Mouse (Mus musculus) T-helper 17 cell (primary cell): ENCODE measurements around the gene Washc3.

Source experiments
- in situ Hi-C, 2 experiments: fragments of 300-600 bp; cut with MboI, MseI; formaldehyde crosslinking; loops; 1 replicate in 1 of 2; 2 replicates in 1 of 2; pipeline ENCODE4 v1.15.1; 2025; ENCODE audit warnings: high pct_unique_total_duplicates in 2 of 2

The Washc3 gene

DNA sequence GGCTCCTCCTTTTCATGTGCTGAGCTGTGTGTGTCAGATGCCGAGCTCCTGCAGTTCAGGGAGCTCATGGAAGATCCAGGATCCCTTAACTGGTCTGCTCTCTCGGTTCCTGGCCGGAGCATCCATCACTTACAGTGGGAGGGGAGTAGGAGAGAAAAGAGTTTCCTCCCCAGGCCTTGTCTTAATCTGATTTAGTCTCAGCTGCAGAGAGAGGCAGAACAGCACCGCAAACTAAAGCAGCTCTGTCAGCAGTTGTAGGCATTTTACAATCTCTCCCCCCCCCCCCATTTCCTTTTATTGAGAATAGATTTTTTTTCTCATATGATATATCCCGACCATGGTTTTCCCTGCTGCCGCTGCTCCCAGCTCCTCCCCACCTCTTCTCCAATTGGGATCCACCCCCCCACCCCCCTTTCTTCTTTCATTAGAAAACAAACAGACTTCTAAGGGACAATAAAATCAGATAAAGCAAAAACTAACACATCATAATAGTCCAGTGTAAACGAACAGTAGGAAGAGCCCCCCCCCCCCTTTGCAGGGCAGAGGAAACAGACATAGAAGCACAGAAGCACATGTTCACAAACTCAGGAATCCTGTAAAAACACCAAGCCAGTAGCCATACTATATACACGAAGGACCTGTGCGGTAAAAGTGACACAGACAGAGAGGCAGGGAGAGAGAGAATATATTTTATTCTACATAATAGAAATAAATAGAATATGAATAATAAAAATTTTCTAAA is 51.4 kb downstream of the Washc3 start:
- in situ Hi-C loops = no loop called here

DNA sequence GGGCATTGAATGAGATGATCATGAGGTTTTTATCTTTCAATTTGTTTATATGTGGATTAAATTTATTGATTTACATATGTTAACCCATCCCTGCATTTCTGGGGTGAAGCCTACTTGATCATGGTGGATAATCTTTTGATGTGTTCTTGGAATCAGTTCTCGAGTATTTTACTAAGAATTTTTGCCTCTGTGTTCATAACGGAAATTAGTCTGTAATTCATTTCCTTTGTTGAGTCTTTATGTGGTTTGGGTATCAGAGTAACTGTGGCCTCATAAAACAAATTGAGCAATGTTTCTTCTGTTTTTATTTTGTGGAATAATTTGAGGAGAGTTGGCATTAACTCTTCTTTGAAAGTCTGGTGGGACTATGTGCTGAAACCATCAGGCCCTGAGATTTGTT is 54.7 kb downstream of the Washc3 start:
- in situ Hi-C loops = no loop called here

DNA sequence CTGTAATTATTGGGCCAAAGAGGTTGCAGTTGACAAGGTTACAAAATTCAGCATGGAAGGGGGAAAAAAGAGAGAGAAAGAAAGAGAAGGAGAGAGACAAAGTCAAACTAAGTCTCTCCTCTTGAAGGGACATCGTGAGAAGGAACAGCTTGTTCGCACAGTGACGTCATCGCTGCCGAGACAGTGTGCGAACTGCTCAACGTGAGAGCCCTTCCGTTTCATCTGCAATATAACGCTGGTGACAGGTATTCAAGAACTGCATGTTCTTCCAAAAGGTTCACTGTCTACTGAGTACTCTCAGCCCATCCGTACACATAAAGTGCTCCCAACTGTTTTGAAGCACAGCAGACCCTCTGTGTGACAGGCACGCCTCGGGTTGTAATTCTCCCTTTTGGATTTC is 59.4 kb downstream of the Washc3 start:
- in situ Hi-C loops = no loop called here

DNA sequence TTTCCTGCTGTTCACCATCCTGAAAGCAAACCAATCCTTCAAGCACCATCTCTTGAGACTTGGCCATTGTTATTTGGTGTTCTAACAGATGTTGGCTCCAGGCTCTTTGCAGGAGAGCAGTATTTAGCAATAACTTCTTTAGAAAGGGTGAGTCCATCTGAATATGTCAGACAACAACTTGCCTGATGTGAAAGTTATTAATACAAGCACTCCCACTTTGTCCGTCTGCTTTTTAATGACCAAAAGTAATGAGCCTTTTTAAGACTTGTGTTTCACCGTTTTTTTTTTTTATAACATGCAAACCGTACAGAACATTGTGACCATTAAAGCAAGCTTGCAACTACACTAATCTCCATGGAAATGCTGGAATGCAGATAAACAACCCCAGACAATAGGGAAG is 60.3 kb downstream of the Washc3 start:
- in situ Hi-C loops = no loop called here

DNA sequence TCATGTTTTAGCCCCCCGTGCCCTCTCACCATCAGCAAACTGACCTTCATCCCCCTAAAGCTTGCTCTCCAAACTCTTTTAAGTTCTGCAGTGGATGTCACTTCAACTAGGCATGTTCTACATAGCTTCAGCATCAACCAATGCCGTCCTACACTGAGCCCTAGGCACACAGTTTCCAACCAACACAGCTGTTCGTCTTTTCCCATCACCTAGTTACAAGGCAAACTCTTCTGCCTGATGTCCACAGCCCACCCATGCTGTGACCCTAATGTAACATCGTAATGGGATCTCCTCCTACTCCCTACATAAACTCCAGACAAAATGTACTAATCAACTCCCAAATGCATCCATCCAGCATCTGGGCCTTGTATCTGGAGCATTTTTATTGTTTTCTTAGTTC is 62.5 kb downstream of the Washc3 start:
- in situ Hi-C loops = no loop called here

DNA sequence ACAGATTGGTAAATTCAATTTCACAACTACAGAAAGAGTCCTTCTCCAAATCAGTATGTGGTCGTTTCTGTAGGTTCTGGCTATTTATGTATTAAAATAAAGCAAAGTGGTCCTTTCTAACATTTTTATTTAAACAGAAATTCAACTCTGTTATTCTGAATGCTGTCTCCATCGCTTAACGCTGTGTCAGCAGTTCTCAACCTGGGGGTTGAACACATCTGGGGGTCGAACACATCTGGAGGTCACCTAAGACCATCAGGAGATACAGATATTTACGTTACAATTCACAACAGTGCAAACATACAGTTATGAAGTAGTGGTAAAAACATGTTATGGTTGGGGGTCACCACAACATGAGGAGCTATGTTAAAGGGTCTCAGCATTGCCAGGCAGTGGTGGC is 73.2 kb downstream of the Washc3 start:
- in situ Hi-C loops = no loop called here

DNA sequence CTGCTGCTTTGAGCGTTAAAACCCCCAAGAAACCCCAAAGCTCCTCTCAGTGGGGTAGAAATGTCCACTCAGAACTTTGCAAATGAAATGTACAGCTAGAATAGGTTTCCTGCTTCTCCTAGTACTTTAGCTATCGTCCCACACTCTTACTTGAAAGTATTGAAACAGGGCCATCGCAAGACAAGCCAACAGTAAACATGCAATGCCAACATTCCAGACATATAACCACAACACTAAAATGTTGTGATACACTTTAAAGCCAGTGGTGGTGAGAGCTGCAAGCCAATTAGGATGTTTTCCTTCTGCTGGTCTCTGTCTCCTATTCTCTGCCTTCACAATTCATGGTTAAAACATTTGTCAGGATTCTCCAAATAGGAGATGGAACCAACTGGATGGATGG is 80.8 kb downstream of the Washc3 start:
- in situ Hi-C loops = loop anchor here in 1 of 2 experiments (10.0 kb wide), 1 partner anchor 907 kb away; no protein-coding TSS in a partner anchor

DNA sequence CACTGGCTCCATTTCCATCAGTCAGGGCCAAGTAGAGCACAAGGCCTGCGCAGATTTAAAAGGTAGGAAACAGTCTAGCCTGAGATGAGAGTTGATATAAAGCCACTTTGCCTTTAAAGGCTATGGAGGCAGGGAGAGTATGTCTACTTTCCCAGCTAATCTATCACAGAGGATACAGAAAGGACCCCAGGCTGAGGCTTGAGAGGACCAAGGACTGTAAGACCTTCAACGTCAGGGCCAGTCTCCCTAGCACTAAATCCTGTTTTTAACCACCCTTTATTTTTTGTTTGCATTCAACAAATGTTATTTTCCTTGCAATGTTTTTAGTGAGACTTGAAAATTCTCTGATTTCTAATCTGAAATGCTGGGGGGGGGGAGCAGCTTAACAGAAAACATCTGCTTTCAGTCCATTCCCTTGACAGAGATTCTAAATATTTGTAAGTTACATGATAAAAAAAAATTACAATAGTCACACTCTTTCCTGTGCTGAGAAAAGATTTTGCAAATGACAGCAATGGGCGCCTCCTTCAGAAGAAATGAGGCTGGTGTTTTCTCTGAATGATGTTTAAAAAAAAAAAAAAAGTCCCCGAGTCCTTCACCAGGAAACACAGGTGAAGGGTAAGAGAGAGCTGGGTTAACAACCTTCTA is 83.6 kb downstream of the Washc3 start:
- in situ Hi-C loops = loop anchor here in 1 of 2 experiments (10.0 kb wide), 1 partner anchor 910 kb away; no protein-coding TSS in a partner anchor

DNA sequence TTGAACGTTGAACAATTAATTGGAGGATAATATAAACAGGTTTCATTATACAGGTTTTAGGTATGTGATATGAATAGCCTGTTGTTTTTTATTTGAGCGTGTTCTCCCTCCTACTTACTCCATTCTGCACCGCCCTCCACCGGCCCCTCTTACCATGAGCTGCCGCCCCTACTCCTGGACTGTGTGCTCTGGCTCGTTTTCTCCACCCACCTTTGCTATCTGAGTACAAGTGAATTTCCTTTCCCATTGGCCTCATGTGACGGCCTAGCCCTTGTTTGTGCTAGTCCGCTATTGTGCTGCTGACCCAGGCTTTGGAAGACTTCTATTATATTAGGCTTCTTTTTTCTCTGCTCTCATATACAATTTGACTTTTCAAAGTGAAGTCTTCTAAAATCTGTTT is 86.4 kb downstream of the Washc3 start:
- in situ Hi-C loops = loop anchor here in 1 of 2 experiments (10.0 kb wide), 1 partner anchor 912 kb away; no protein-coding TSS in a partner anchor

DNA sequence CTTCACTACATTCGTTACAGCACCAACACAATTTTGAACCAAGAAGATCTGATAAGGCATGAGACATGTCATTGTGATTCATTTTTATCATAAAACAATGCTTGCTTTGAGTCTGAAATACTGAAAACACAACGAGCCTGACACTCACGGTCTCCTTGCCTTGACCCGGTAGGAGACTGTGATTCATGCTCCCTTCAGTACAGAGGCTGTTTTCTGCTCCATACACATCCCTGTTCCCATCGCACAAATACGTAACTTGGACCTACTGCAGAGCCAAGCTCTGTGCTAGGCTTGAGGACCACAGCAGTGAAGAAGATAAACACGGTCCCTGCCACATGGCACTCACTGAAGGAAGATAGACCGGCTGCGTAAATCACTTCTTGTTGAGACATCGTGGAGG is 87.2 kb downstream of the Washc3 start:
- in situ Hi-C loops = loop anchor here in 1 of 2 experiments (10.0 kb wide), 1 partner anchor 913 kb away; no protein-coding TSS in a partner anchor

DNA sequence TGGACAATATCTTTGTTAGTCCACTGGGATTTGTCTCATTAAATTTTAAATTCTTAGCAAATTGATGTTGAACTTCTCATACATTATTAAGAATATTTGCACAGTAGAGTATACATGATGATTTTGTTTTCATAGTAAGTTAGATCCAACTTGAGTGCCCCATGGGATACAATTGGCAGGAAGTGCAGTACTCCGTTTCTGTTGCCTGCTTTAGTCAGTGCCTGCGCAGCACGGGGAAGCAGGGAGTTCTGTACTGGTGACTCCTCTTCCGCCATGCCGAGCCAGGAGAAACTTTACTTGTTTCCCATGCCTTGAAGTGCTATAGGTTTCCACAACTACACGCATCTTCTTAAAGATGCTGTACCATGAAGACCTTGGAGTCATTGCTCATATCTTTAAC is 94.2 kb downstream of the Washc3 start:
- in situ Hi-C loops = no loop called here
